Mouse (Mus musculus): ENCODE data around the gene Cluh.

Gene Cluh

GRCm38 (mm10) chr11:74675156-74675555 lies 25.9 kb downstream of the Cluh start:
- no peak for DNase-seq

- DNase-seq: no peak
Observed at GRCm38 (mm10) chr11:74692151-74692550, 42.9 kb downstream of the Cluh start.

GRCm38 (mm10) chr11:74699505-74699904 lies 50.2 kb downstream of the Cluh start:
- DNase-seq: no peak

GRCm38 (mm10) chr11:74704068-74704467 lies 54.8 kb downstream of the Cluh start:
- DNase-seq: no peak

- DNase-seq: no peak
Observed at GRCm38 (mm10) chr11:74708781-74709180, 59.5 kb downstream of the Cluh start.

- DNase-seq: no peak
Observed at GRCm38 (mm10) chr11:74710671-74711070, 61.4 kb downstream of the Cluh start.

- no peak for DNase-seq
Observed at GRCm38 (mm10) chr11:74715971-74716525, 66.8 kb downstream of the Cluh start.

Measured in thymus, postnatal 25 days (tissue).